Mouse (Mus musculus) forebrain, embryonic 16.5 days (tissue): ENCODE results near the gene Zfp414. TPM values are rescaled to one million over a fixed set of nuclear protein-coding genes. Genes with fewer than 3 reads are reported as not detected.

Experiments
- ATAC-seq: fragments of 200-750 bp; cut with Nextera tagmentation; 2 replicates; pipeline ENCODE4 v1.8.0; 2017; ENCODE audit warnings: mild to moderate bottlenecking, moderate library complexity
- H3K27ac ChIP-seq: fragments of 300-500 bp; sonication (generic); 2 replicates; pipeline ENCODE4 v1.5.1; 2014; ENCODE audit warnings: low read length, control low read depth
- H3K27me3 ChIP-seq: fragments of 300-500 bp; sonication (generic); replicated peaks from 2 replicates; pipeline ENCODE4 v1.6.1; 2014; ENCODE audit warnings: low read length; ENCODE audit not compliant: control insufficient read depth, insufficient read depth
- H3K36me3 ChIP-seq: fragments of 300-500 bp; sonication (generic); 2 replicates; pipeline ENCODE4 v1.6.1; 2014; ENCODE audit not compliant: control insufficient read depth, insufficient read depth
- H3K4me1 ChIP-seq: fragments of 300-500 bp; sonication (generic); replicated peaks from 2 replicates; pipeline ENCODE4 v1.6.1; 2014; ENCODE audit warnings: low read length; ENCODE audit not compliant: control insufficient read depth, insufficient read depth
- H3K4me2 ChIP-seq: fragments of 300-500 bp; sonication (generic); 2 replicates; pipeline ENCODE4 v1.6.1; 2014; ENCODE audit warnings: mild to moderate bottlenecking, low read length, control low read depth
- H3K4me3 ChIP-seq: fragments of 300-500 bp; sonication (generic); replicated peaks from 2 replicates; pipeline ENCODE4 v1.5.1; 2014; ENCODE audit warnings: mild to moderate bottlenecking, low read length, control low read depth
- H3K9ac ChIP-seq: fragments of 300-500 bp; sonication (generic); replicated peaks from 2 replicates; pipeline ENCODE4 v1.6.1; 2014; ENCODE audit warnings: low read depth, low read length, control low read depth
- H3K9me3 ChIP-seq: fragments of 300-500 bp; sonication (generic); 2 replicates; pipeline ENCODE4 v1.6.1; 2016; ENCODE audit warnings: low read length; ENCODE audit not compliant: control insufficient read depth
- WGBS: fragments of 180-500 bp; shearing (Covaris S2); extraction: QIAGEN DNeasy Blood & Tissue Kit; methylation state at CpG from one replicate; pipeline ENCODE4 v1.1.7; 2014; 5-methylcytosine and 5-hydroxymethylcytosine counted together
- polyA plus RNA-seq: library from polyadenylated mRNA; unstranded; fragments of >200 nt; fragmentation: Nextera tagmentation; extraction: Ambion mirVana; gene quantifications from 2 replicates; pipeline ENCODE4 v1.2.1, GENCODE M21; 2015

The Zfp414 gene
- polyA plus RNA-seq, 1 experiment from 2014 or later, result 58.2 TPM

- Histone ChIP-seq H3K4me2 (no peak overlapping the region), H3K27ac (no peak overlapping the region), H3K36me3 (peaks cover 10% of the 10 kb centered on the region; the same call in 1 of the 2 replicates), H3K9ac (no peak overlapping the region), H3K4me3 (no peak overlapping the region), H3K4me1 (no peaks in the 10 kb centered on the region), H3K27me3 (no peaks in the 10 kb centered on the region), H3K9me3 (no peaks in the 10 kb centered on the region)
- WGBS, result 72% methylated on average over 6 of the region's 6 CpGs
- ATAC-seq, result no peak
Measured at GRCm38 (mm10) chr17:33639743-33640142, 10.9 kb downstream of the Zfp414 start.

DNA sequence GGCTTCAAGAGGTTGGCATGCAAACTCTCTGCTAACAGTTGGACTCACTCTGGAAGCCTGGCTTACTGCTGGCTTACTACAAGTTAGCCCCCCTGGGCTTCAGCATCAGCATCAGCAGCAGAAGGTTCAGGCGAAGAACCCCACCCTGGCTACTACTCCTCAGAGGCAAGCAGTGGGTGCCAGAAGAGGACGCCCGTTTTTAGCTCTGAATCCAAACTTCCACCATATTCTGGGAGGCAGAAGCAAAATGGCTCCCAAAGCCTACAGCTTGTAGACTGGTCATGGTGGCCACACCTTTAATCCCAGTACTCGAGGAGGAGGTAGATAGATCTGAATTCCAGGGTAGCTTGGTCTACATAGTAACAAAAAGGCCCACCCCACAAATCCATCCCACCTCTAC is 15.2 kb downstream of the Zfp414 start:
- Histone ChIP-seq H3K9ac (no peak overlapping the region), H3K27me3 (no peaks in the 10 kb centered on the region), H3K4me3 (no peak overlapping the region), H3K27ac (no peak overlapping the region), H3K4me1 (no peaks in the 10 kb centered on the region), H3K4me2 (no peak overlapping the region), H3K9me3 (no peaks in the 10 kb centered on the region), H3K36me3 (peaks cover 32% of the 10 kb centered on the region)
- ATAC-seq, result no peak
- WGBS, result 93% methylated on average over 4 of the region's 4 CpGs

GRCm38 (mm10) chr17:33645073-33645472 is 16.2 kb downstream of the Zfp414 start:
- H3K36me3 ChIP-seq, result peaks cover 42% of the 10 kb centered on the region
- H3K9me3 ChIP-seq, result no peaks in the 10 kb centered on the region
- 96% methylated on average over 8 of the region's 8 CpGs for WGBS
- H3K27ac ChIP-seq, result no peak overlapping the region
- H3K4me2 ChIP-seq, result no peak overlapping the region
- no peaks in the 10 kb centered on the region for H3K27me3 ChIP-seq
- no peak for ATAC-seq
- no peak overlapping the region for H3K4me3 ChIP-seq
- H3K9ac ChIP-seq, result no peak overlapping the region
- no peaks in the 10 kb centered on the region for H3K4me1 ChIP-seq

- 98% methylated on average over 34 of the region's 34 CpGs for WGBS
- H3K4me1 ChIP-seq, result no peaks in the 10 kb centered on the region
- H3K27me3 ChIP-seq, result no peaks in the 10 kb centered on the region
- H3K4me2 ChIP-seq, result no peak overlapping the region
- no peak overlapping the region for H3K4me3 ChIP-seq
- H3K9me3 ChIP-seq, result no peaks in the 10 kb centered on the region
- H3K36me3 ChIP-seq, result peaks cover 56% of the 10 kb centered on the region
- H3K27ac ChIP-seq, result no peak overlapping the region
- no peak overlapping the region for H3K9ac ChIP-seq
- ATAC-seq, result no peak; the same call in 1 of the 2 replicates
Measured at GRCm38 (mm10) chr17:33649781-33650475, 21.0 kb downstream of the Zfp414 start.

DNA sequence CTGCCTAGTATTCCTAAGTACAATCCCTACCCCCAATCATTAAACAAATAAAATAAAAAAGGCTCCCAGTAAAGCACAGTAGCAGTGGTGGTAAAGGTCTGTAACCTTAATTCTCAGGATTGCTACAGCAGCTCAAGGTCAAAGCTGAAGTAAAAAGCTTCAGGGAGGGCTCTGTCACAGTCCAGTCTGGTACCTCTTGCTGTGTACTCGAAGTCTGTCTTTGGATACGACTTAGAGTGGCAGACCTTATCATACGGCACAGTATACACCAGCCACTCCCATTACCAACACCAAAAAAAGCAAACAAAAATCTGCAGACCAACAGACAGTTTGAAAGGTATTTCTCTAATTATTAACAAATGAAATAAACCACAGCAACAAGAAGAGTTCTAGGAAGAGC is 37.9 kb downstream of the Zfp414 start:
- no peaks in the 10 kb centered on the region for H3K9me3 ChIP-seq
- H3K9ac ChIP-seq, result no peak overlapping the region
- peaks cover 27% of the 10 kb centered on the region for H3K36me3 ChIP-seq
- no peak overlapping the region for H3K4me2 ChIP-seq
- H3K27me3 ChIP-seq, result no peaks in the 10 kb centered on the region
- H3K4me3 ChIP-seq, result no peak overlapping the region
- peaks cover 15% of the 10 kb centered on the region for H3K4me1 ChIP-seq
- H3K27ac ChIP-seq, result no peak overlapping the region
- ATAC-seq, result no peak
- WGBS, result 82% methylated on average over 3 of the region's 3 CpGs

DNA sequence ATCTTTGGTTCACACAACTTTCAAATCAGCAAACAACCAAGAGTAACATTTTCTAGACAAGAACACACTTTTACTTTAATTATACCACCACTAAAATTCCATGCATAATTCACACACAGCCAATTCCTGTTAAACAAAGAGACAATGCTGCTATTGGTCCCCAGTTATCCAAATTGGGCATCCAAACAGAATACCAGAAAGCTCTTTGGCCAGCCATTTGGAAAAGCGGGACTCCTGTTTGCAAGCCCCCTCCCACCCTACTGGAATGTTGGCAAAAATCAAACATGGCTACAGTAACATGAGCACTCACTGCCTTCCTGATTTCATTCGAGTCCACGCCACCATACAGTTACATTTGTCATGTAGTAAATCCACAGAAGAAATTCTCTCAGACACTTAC is 40.8 kb downstream of the Zfp414 start:
- WGBS, result 51% methylated on average over 3 of the region's 3 CpGs
- H3K4me2 ChIP-seq, result no peak overlapping the region
- no peak overlapping the region for H3K27ac ChIP-seq
- no peak for ATAC-seq
- no peaks in the 10 kb centered on the region for H3K9me3 ChIP-seq
- H3K4me3 ChIP-seq, result no peak overlapping the region
- H3K4me1 ChIP-seq, result peaks cover 15% of the 10 kb centered on the region
- H3K9ac ChIP-seq, result no peak overlapping the region
- H3K36me3 ChIP-seq, result peaks cover 12% of the 10 kb centered on the region; the same call in 1 of the 2 replicates
- no peaks in the 10 kb centered on the region for H3K27me3 ChIP-seq

- WGBS, result 84% methylated on average over 1 of the region's 1 CpGs
- no peak overlapping the region for H3K9ac ChIP-seq
- no peak overlapping the region for H3K4me2 ChIP-seq
- no peak overlapping the region for H3K4me3 ChIP-seq
- no peaks in the 10 kb centered on the region for H3K27me3 ChIP-seq
- H3K36me3 ChIP-seq, result peaks cover 14% of the 10 kb centered on the region; the same call in 1 of the 2 replicates
- H3K9me3 ChIP-seq, result no peaks in the 10 kb centered on the region
- peaks cover 18% of the 10 kb centered on the region for H3K4me1 ChIP-seq
- no peak for ATAC-seq
- no peak overlapping the region for H3K27ac ChIP-seq
Measured at GRCm38 (mm10) chr17:33673837-33674236, 44.9 kb downstream of the Zfp414 start.

DNA sequence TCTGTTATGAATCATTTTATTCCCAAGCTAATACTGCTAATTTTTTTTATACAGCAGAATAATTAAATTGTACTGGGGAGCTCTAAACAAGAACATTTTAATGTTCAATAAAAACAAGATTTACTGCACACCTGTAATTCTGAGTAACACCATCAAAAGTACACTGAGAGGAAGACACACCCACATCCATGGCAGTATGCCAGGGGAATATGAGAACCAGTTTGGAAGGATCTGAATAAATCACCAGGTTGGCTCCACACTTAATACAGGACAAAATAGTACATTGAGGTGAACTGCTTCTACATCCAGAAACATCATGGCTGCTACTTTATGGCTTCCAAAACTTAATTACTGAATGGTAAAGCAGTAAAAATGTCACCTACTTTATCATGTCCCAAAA is 46.6 kb downstream of the Zfp414 start:
- H3K27ac ChIP-seq, result no peak overlapping the region
- H3K36me3 ChIP-seq, result peaks cover 14% of the 10 kb centered on the region; the same call in 1 of the 2 replicates
- no peak overlapping the region for H3K4me3 ChIP-seq
- no peak overlapping the region for H3K4me2 ChIP-seq
- H3K27me3 ChIP-seq, result no peaks in the 10 kb centered on the region
- H3K9ac ChIP-seq, result no peak overlapping the region
- H3K4me1 ChIP-seq, result peaks cover 9% of the 10 kb centered on the region
- H3K9me3 ChIP-seq, result no peaks in the 10 kb centered on the region
- no peak for ATAC-seq

GRCm38 (mm10) chr17:33676086-33676485 is 47.2 kb downstream of the Zfp414 start:
- 84% methylated on average over 2 of the region's 2 CpGs for WGBS
- H3K4me1 ChIP-seq, result peaks cover 7% of the 10 kb centered on the region; the same call in 1 of the 2 replicates
- H3K9me3 ChIP-seq, result no peaks in the 10 kb centered on the region
- no peak overlapping the region for H3K27ac ChIP-seq
- H3K9ac ChIP-seq, result no peak overlapping the region
- no peaks in the 10 kb centered on the region for H3K27me3 ChIP-seq
- no peak overlapping the region for H3K4me2 ChIP-seq
- peaks cover 14% of the 10 kb centered on the region; the same call in 1 of the 2 replicates for H3K36me3 ChIP-seq
- no peak for ATAC-seq
- H3K4me3 ChIP-seq, result no peak overlapping the region

GRCm38 (mm10) chr17:33678771-33679170 is 49.9 kb downstream of the Zfp414 start:
- Histone ChIP-seq H3K9ac (no peak overlapping the region), H3K27ac (no peak overlapping the region), H3K27me3 (no peaks in the 10 kb centered on the region), H3K4me1 (peaks cover 23% of the 10 kb centered on the region), H3K4me3 (no peak overlapping the region), H3K4me2 (no peak overlapping the region), H3K36me3 (peaks cover 11% of the 10 kb centered on the region; the same call in 1 of the 2 replicates), H3K9me3 (no peaks in the 10 kb centered on the region)
- ATAC-seq, result no peak
